Comparison of ENCODE assay signal across 8 mouse cellular contexts in genomic region chr10:78134975-78135798, GRCm38 (mm10). TPM values are rescaled to one million over a fixed set of nuclear protein-coding genes. Genes with fewer than 3 reads are reported as not detected.
DNase-seq lines count a peak whose midpoint lies in the region; ATAC-seq and TF ChIP-seq lines count a peak whose summit lies in the region.

No protein-coding gene starts in this region.

- H3K27me3 ChIP-seq in embryonic facial prominence, embryonic 15.5 days: no peaks in the 10 kb centered on the region
- H3K27me3 ChIP-seq in hindbrain, embryonic 13.5 days: no peaks in the 10 kb centered on the region
- no peaks in the 10 kb centered on the region for H3K27me3 ChIP-seq in myocyte (ENCODE audit: control insufficient read depth, insufficient read depth, insufficient read length)

- peak; percentile 45 for DNase-seq in adrenal gland, postnatal 10 days
- no peak for DNase-seq in adrenal gland, postnatal 4 days (ENCODE audit: low spot score in 2 of 2)
- peak; percentile 53 for DNase-seq in liver
- no peak for DNase-seq in left cerebral cortex, adult 8-10 months (ENCODE audit: low spot score in 2 of 2)
- no peak for DNase-seq in right cerebral cortex, postnatal 10 days (ENCODE audit: low spot score in 2 of 2)

- ATAC-seq in embryonic facial prominence, embryonic 15.5 days (ENCODE audit: insufficient number of reproducible peaks, low FRiP score, low TSS enrichment, low read depth): peak; percentile 11; the same call in 1 of the 2 replicates
- peak; percentile 54; the same call in 1 of the 2 replicates for ATAC-seq in hindbrain, embryonic 13.5 days (ENCODE audit: low FRiP score)

- no peak overlapping the region for H3ac ChIP-seq in myocyte (ENCODE audit: control insufficient read depth, insufficient read length)

- no peaks in the 10 kb centered on the region for H3K36me3 ChIP-seq in embryonic facial prominence, embryonic 15.5 days
- H3K36me3 ChIP-seq in hindbrain, embryonic 13.5 days: no peaks in the 10 kb centered on the region
- H3K36me3 ChIP-seq in myocyte (ENCODE audit: control insufficient read depth, insufficient read depth): no peaks in the 10 kb centered on the region

- WGBS in embryonic facial prominence, embryonic 15.5 days: 9% methylated on average over 14 of the region's 14 CpGs
- WGBS in hindbrain, embryonic 13.5 days: 15% methylated on average over 14 of the region's 14 CpGs

- H3K4me2 ChIP-seq in embryonic facial prominence, embryonic 15.5 days (replicated peaks): peak overlapping the region; percentile 28
- H3K4me2 ChIP-seq in hindbrain, embryonic 13.5 days: peak overlapping the region; percentile 39
- peak overlapping the region; percentile 34 for H3K4me2 ChIP-seq in myocyte (ENCODE audit: low read depth)

- H3K4me3 ChIP-seq in embryonic facial prominence, embryonic 15.5 days (replicated peaks): no peak overlapping the region
- no peak overlapping the region for H3K4me3 ChIP-seq in hindbrain, embryonic 13.5 days
- no peak overlapping the region for H3K4me3 ChIP-seq in myocyte

- no peaks in the 10 kb centered on the region for H3K9me3 ChIP-seq in embryonic facial prominence, embryonic 15.5 days (replicated peaks)
- no peaks in the 10 kb centered on the region for H3K9me3 ChIP-seq in hindbrain, embryonic 13.5 days

- no peaks in the 10 kb centered on the region for H3K79me2 ChIP-seq in myocyte (ENCODE audit: control insufficient read depth, insufficient read depth)

- peaks cover 29% of the 10 kb centered on the region for H3K4me1 ChIP-seq in embryonic facial prominence, embryonic 15.5 days
- peaks cover 12% of the 10 kb centered on the region for H3K4me1 ChIP-seq in hindbrain, embryonic 13.5 days (replicated peaks)

- no peak overlapping the region for H3K9ac ChIP-seq in embryonic facial prominence, embryonic 15.5 days
- no peak overlapping the region; the same call in 1 of the 2 replicates for H3K9ac ChIP-seq in hindbrain, embryonic 13.5 days

- TF ChIP-seq POLR2A in myocyte (IDR thresholded peaks at IDR 0.05; ENCODE audit: insufficient read length, low read depth): no peak

- H3K27ac ChIP-seq in embryonic facial prominence, embryonic 15.5 days (replicated peaks): no peak overlapping the region
- 0 out of 2 replicates have a peak overlapping the region, but pooled peaks have one; percentile 30 for H3K27ac ChIP-seq in hindbrain, embryonic 13.5 days

TF ChIP-seq in myocyte, 11 proteins besides CTCF, POLR2A, EP300 and RAD21:
- no peak for TF ChIP-seq POLR2AphosphoS2 (IDR thresholded peaks at IDR 0.05; ENCODE audit: insufficient read length, low read depth)
- TF ChIP-seq USF1 (IDR thresholded peaks at IDR 0.05; ENCODE audit: low read depth): no peak
- TF ChIP-seq TCF12 (IDR thresholded peaks at IDR 0.05; ENCODE audit: insufficient read depth, poor library complexity, severe bottlenecking): no peak
- no peak for TF ChIP-seq CEBPB (IDR thresholded peaks at IDR 0.05; ENCODE audit: insufficient read depth, poor library complexity, severe bottlenecking)
- TF ChIP-seq TCF3 (IDR thresholded peaks at IDR 0.05; ENCODE audit: insufficient read length, low read depth): no peak
- no peak for TF ChIP-seq MYOD1 (IDR thresholded peaks at IDR 0.05; ENCODE audit: control insufficient read depth in 1 of 3, insufficient read length in 2 of 3, low read depth in 2 of 3)
- no peak for TF ChIP-seq SRF (IDR thresholded peaks at IDR 0.05; ENCODE audit: control insufficient read depth, insufficient read length, low read depth)
- no peak for TF ChIP-seq REST (IDR thresholded peaks at IDR 0.05; ENCODE audit: insufficient read depth, insufficient read length)
- no peak for TF ChIP-seq E2F4 (IDR thresholded peaks at IDR 0.05; ENCODE audit: insufficient read depth)
- TF ChIP-seq MAX (IDR thresholded peaks at IDR 0.05; ENCODE audit: low read depth): no peak
- TF ChIP-seq MYOG (IDR thresholded peaks at IDR 0.05; ENCODE audit: control insufficient read depth in 1 of 3, insufficient read depth in 1 of 3, insufficient read length in 2 of 3, low read depth in 2 of 3): no peak

RNA-seq across cellular contexts. Expression of gene D10Jhu81e, which starts 34.4 kb away (rescaled TPM):
- total RNA-seq in adrenal gland, postnatal 10 days (2021): 100 to 1,000 TPM; 253 to 281 TPM
- 100 to 1,000 TPM; 150 to 164 TPM for total RNA-seq in adrenal gland, postnatal 4 days (2021)
- polyA plus RNA-seq in embryonic facial prominence, embryonic 15.5 days (2015; fragmentation: Nextera tagmentation; extraction: Ambion mirVana): 38.1 and 40.9 TPM in 2 replicates
- 20.3 and 21.8 TPM in 2 replicates for polyA plus RNA-seq in hindbrain, embryonic 13.5 days (2015; fragmentation: Nextera tagmentation; extraction: Ambion mirVana)
- polyA plus RNA-seq in myocyte (2012; fragmentation: generic; extraction: Trizol): 73.6 TPM
- total RNA-seq in left cerebral cortex, adult 8-10 months (2022): 100 to 1,000 TPM; 105 to 120 (median 117) TPM

RNA-seq across cellular contexts. Expression of gene Pwp2, which starts 49.8 kb away (rescaled TPM):
- 10 to 100 TPM; 13.2 to 14.9 TPM for total RNA-seq in adrenal gland, postnatal 10 days (2021)
- 10 to 100 TPM; 17.8 to 18.5 TPM for total RNA-seq in adrenal gland, postnatal 4 days (2021)
- polyA plus RNA-seq in embryonic facial prominence, embryonic 15.5 days (2015; fragmentation: Nextera tagmentation; extraction: Ambion mirVana): 17.9 and 18.4 TPM in 2 replicates
- polyA plus RNA-seq in hindbrain, embryonic 13.5 days (2015; fragmentation: Nextera tagmentation; extraction: Ambion mirVana): 15.5 and 17.3 TPM in 2 replicates
- 22.1 TPM for polyA plus RNA-seq in myocyte (2012; fragmentation: generic; extraction: Trizol)
- total RNA-seq in left cerebral cortex, adult 8-10 months (2022): 10 to 100 TPM; 17.5 to 20.3 (median 19.2) TPM

Comparison
In these comparisons a context has a peak if more than half of its experiments do, and no peak if none do; other contexts are left out.
1. DNase-seq: peak in adrenal gland, postnatal 10 days (single experiment) and liver (single experiment); none in adrenal gland, postnatal 4 days (0 of 2), left cerebral cortex, adult 8-10 months (0 of 2) and right cerebral cortex, postnatal 10 days (0 of 2).
2. Peak in every context shown above with its lines, with median percentiles within 50 percentile points of each other: H3K4me2 ChIP-seq.